Mouse (Mus musculus) CH12.LX (cell line): ENCODE measurements around the gene Ints4. TPM values are rescaled to one million over a fixed set of nuclear protein-coding genes. Genes with fewer than 3 reads are reported as not detected.

Source experiments
- DNase-seq: peaks from one replicate; pipeline ENCODE4 v3.0.0-alpha.2; 2013; ENCODE audit errors: extremely low read depth
- H3K27ac ChIP-seq: 2 replicates; pipeline ENCODE4 v1.5.1; 2012; ENCODE audit warnings: low read depth, mild to moderate bottlenecking, control low read depth, moderate library complexity; ENCODE audit not compliant: insufficient read depth
- H3K27me3 ChIP-seq: replicated peaks from 2 replicates; pipeline ENCODE3; 2012; ENCODE audit warnings: inconsistent platforms
- H3K36me3 ChIP-seq, 2 experiments: replicated peaks in 1 of 2; 2 replicates each; pipeline versions ENCODE3 to v1.6.1; 2012; ENCODE audit warnings: inconsistent platforms in 1 of 2, low read length in 1 of 2, mild to moderate bottlenecking in 1 of 2, mixed read lengths in 1 of 2, moderate library complexity in 1 of 2; ENCODE audit not compliant: control insufficient read depth in 1 of 2, insufficient read depth in 1 of 2
- H3K4me1 ChIP-seq, 2 experiments: 2 replicates each; pipeline ENCODE4 v1.6.1; 2012; ENCODE audit warnings: inconsistent platforms in 1 of 2, moderate library complexity in 1 of 2; ENCODE audit not compliant: insufficient read depth in 2 of 2, control insufficient read depth in 1 of 2
- H3K4me2 ChIP-seq: 2 replicates; pipeline ENCODE4 v1.6.1; 2012; ENCODE audit warnings: low read depth, mild to moderate bottlenecking, control low read depth; ENCODE audit not compliant: poor library complexity, insufficient read depth, severe bottlenecking
- H3K4me3 ChIP-seq, 3 experiments: fragments of 150-350 bp in 1 of 3; sonication (generic) in 1 of 3; replicated peaks in 1 of 3; 2 replicates each; pipeline versions ENCODE3 to v1.5.1; 2011 to 2012; ENCODE audit warnings: low read depth in 2 of 3, low read length in 2 of 3, mild to moderate bottlenecking in 2 of 3, moderate library complexity in 2 of 3, control low read depth in 1 of 3, improper control_type of control experiment in 1 of 3, inconsistent platforms in 1 of 3, mixed read lengths in 1 of 3; ENCODE audit not compliant: poor library complexity in 1 of 3
- H3K79me2 ChIP-seq: replicated peaks from 2 replicates; pipeline ENCODE4 v1.6.1; 2012; ENCODE audit warnings: mild to moderate bottlenecking, moderate library complexity; ENCODE audit not compliant: control insufficient read depth, poor library complexity, insufficient read depth, severe bottlenecking; ENCODE audit errors: extremely low read depth
- H3K9ac ChIP-seq: 2 replicates; pipeline ENCODE4 v1.6.1; 2012; ENCODE audit warnings: low read depth, mild to moderate bottlenecking, control low read depth, moderate library complexity; ENCODE audit not compliant: insufficient read depth
- H3K9me3 ChIP-seq: replicated peaks from 2 replicates; pipeline ENCODE3; 2012; ENCODE audit warnings: low read length, inconsistent platforms, mixed read lengths
- CHD1 ChIP-seq: IDR thresholded peaks from 2 replicates; pipeline ENCODE4 v1.6.1; 2012; ENCODE audit warnings: low read depth, low read length, improper control_type of control experiment, inconsistent platforms
- CHD2 ChIP-seq: IDR thresholded peaks from 2 replicates; pipeline ENCODE4 v1.6.1; 2011; ENCODE audit warnings: low read length, improper control_type of control experiment
- E2F4 ChIP-seq: IDR thresholded peaks from 2 replicates; pipeline ENCODE4 v1.6.1; 2011; ENCODE audit warnings: low read depth, low read length, improper control_type of control experiment; ENCODE audit not compliant: insufficient replicate concordance
- ELF1 ChIP-seq: IDR thresholded peaks from 2 replicates; pipeline ENCODE4 v1.6.1; 2014; ENCODE audit warnings: low read depth, mild to moderate bottlenecking, inconsistent platforms, low read length, improper control_type of control experiment
- EP300 ChIP-seq: IDR thresholded peaks from 2 replicates; pipeline ENCODE4 v1.6.1; 2011; ENCODE audit warnings: low read length, improper control_type of control experiment
- GABPA ChIP-seq: IDR thresholded peaks from 2 replicates; pipeline ENCODE4 v1.6.1; 2012; ENCODE audit warnings: low read depth, low read length, improper control_type of control experiment, inconsistent platforms; ENCODE audit not compliant: insufficient replicate concordance
- HCFC1 ChIP-seq: IDR thresholded peaks from 2 replicates; pipeline ENCODE4 v1.6.1; 2012; ENCODE audit warnings: low read depth, mild to moderate bottlenecking, inconsistent platforms, low read length, improper control_type of control experiment
- JUN ChIP-seq: IDR thresholded peaks from 2 replicates; pipeline ENCODE4 v1.6.1; 2011; ENCODE audit warnings: low read depth, mild to moderate bottlenecking, low read length, improper control_type of control experiment, moderate library complexity; ENCODE audit not compliant: insufficient read depth
- JUND ChIP-seq: conservative IDR thresholded peaks from 2 replicates; pipeline ENCODE4 v1.6.1; 2011; ENCODE audit warnings: low read depth, low read length, improper control_type of control experiment
- MAFK ChIP-seq: IDR thresholded peaks from 2 replicates; pipeline ENCODE4 v1.6.1; 2011; ENCODE audit warnings: low read length, improper control_type of control experiment; ENCODE audit not compliant: insufficient replicate concordance
- MXI1 ChIP-seq: IDR thresholded peaks from 2 replicates; pipeline ENCODE4 v1.6.1; 2011; ENCODE audit warnings: mild to moderate bottlenecking, low read depth, low read length, improper control_type of control experiment
- NELFE ChIP-seq: IDR thresholded peaks from 2 replicates; pipeline ENCODE4 v1.6.1; 2011; ENCODE audit warnings: low read depth, low read length, improper control_type of control experiment
- NRF1 ChIP-seq: IDR thresholded peaks from 2 replicates; pipeline ENCODE4 v1.6.1; 2014; ENCODE audit warnings: low read depth, mild to moderate bottlenecking, inconsistent platforms, low read length, improper control_type of control experiment, moderate library complexity
- POLR2AphosphoS2 ChIP-seq: IDR thresholded peaks from 2 replicates; pipeline ENCODE4 v1.6.1; 2011; ENCODE audit warnings: low read depth, low read length, improper control_type of control experiment
- RAD21 ChIP-seq: IDR thresholded peaks from 2 replicates; pipeline ENCODE4 v1.6.1; 2011; ENCODE audit warnings: low read depth, mild to moderate bottlenecking, low read length, improper control_type of control experiment, moderate library complexity
- TBP ChIP-seq: conservative IDR thresholded peaks from 2 replicates; pipeline ENCODE4 v1.6.1; 2011; ENCODE audit warnings: low read depth, low read length, improper control_type of control experiment
- TCF12 ChIP-seq: IDR thresholded peaks from 2 replicates; pipeline ENCODE4 v1.6.1; 2014; ENCODE audit warnings: low read depth, mild to moderate bottlenecking, inconsistent platforms, low read length, improper control_type of control experiment
- USF1 ChIP-seq: IDR thresholded peaks from 2 replicates; pipeline ENCODE4 v1.6.1; 2014; ENCODE audit warnings: low read depth, mild to moderate bottlenecking, inconsistent platforms, low read length, improper control_type of control experiment
- USF2 ChIP-seq: conservative IDR thresholded peaks from 2 replicates; pipeline ENCODE4 v1.6.1; 2011; ENCODE audit warnings: low read depth, low read length, improper control_type of control experiment
- ZKSCAN1 ChIP-seq: IDR thresholded peaks from 2 replicates; pipeline ENCODE4 v1.6.1; 2012; ENCODE audit warnings: low read depth, inconsistent platforms, low read length, improper control_type of control experiment, borderline replicate concordance
- ZNF384 ChIP-seq: IDR thresholded peaks from 2 replicates; pipeline ENCODE4 v1.6.1; 2012; ENCODE audit warnings: low read depth, low read length, improper control_type of control experiment, inconsistent platforms
- dilution Hi-C: fragments of 300-500 bp; cut with MboI; formaldehyde crosslinking; loops from 2 replicates; pipeline ENCODE4 v1.14.3; 2020; ENCODE audit warnings: low sequenced_read_pairs; ENCODE audit not compliant: extremely low pct_unique_long_range_greater_than_20kb, extremely low pct_ligation_motif_present
- in situ Hi-C: fragments of 300-500 bp; cut with MboI; formaldehyde crosslinking; loops from 3 replicates; pipeline ENCODE4 v1.14.3; 2019; ENCODE audit warnings: low sequenced_read_pairs, low pct_ligation_motif_present, low pct_unique_long_range_greater_than_20kb, mixed read lengths
- polyA plus RNA-seq: library from polyadenylated mRNA; unstranded; fragments of >175 nt; gene quantifications from 2 replicates; pipeline ENCODE4 v1.2.1, GENCODE M21; 2012; ENCODE audit warnings: low read depth; ENCODE audit not compliant: insufficient read length
- total RNA-seq, 2 experiments: library from RNA; depleted of rRNA; stranded (reverse); fragments of 300-350 nt in 1 of 2; fragments of >200 nt in 1 of 2; gene quantifications; 2 replicates each; pipeline ENCODE4 v1.2.3; 2012 to 2014

Gene Ints4
- total and polyA plus RNA-seq, 3 experiments, result 46.6 to 77.2 (median 67.9) TPM

- TF ChIP-seq TCF12, result no peak
Observed at GRCm38 (mm10) chr7:97535531-97535930, 54.8 kb downstream of the Ints4 start (continued).

DNA sequence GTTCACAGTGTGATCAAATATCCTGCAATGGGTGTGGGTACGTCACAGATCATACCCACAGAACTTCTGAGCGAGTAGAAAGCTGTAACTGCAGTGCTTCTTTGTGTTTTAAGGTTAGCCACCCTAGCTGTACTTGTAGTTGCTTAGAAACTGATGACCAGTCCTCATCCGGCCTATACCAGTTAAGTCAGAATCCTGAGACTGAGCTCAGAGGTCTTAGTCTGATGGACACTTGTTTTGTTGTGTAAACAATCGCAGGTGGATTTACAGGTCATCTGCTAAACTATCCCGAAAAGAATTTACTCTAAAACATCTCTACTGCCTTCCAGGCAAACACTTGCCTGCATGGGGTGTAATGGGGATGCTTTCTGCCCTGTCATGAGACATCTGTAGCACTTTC lies 55.8 kb downstream of the Ints4 start:
- no peaks in the 10 kb centered on the region for H3K79me2 ChIP-seq

GRCm38 (mm10) chr7:97546462-97546861 lies 65.7 kb downstream of the Ints4 start:
- H3K36me3 ChIP-seq, result peaks cover 6 to 25% of the 10 kb centered on the region in 2 experiments
- H3K4me1 ChIP-seq, result no peaks in the 10 kb centered on the region
- dilution Hi-C loops (no loop called here), in situ Hi-C loops (no loop called here)
- no peak overlapping the region for H3K27ac ChIP-seq
- TF ChIP-seq NELFE (no peak), E2F4 (no peak), CHD1 (no peak), ZNF384 (no peak), USF1 (no peak), USF2 (no peak), EP300 (no peak), MAFK (no peak), CHD2 (no peak), POLR2AphosphoS2 (no peak), GABPA (no peak), ELF1 (no peak), NRF1 (no peak)
- no peak overlapping the region for H3K4me3 ChIP-seq
- H3K79me2 ChIP-seq, result no peaks in the 10 kb centered on the region
- H3K27me3 ChIP-seq, result no peaks in the 10 kb centered on the region
- no peak overlapping the region for H3K4me2 ChIP-seq
- no peak overlapping the region for H3K9ac ChIP-seq
- no peaks in the 10 kb centered on the region for H3K9me3 ChIP-seq
- no peak for DNase-seq

More for the DNA sequence above, 55.8 kb downstream of the Ints4 start:
- Histone ChIP-seq H3K4me2 (no peak overlapping the region), H3K36me3 (peaks cover 60 to 95% of the 10 kb centered on the region in 2 experiments), H3K4me3 (no peak overlapping the region), H3K9ac (no peak overlapping the region), H3K4me1 (no peaks in the 10 kb centered on the region), H3K9me3 (no peaks in the 10 kb centered on the region), H3K27ac (no peak overlapping the region), H3K27me3 (no peaks in the 10 kb centered on the region)
- no peak for TF ChIP-seq TBP
- TF ChIP-seq EP300, result no peak
- TF ChIP-seq CHD2, result no peak
- no peak for TF ChIP-seq TCF12
- no peak for TF ChIP-seq USF1
- no peak for TF ChIP-seq POLR2AphosphoS2
- TF ChIP-seq ELF1, result no peak
- TF ChIP-seq JUN, result no peak
- TF ChIP-seq HCFC1, result no peak
- TF ChIP-seq JUND, result no peak
- TF ChIP-seq RAD21, result no peak
- no peak for TF ChIP-seq CHD1
- TF ChIP-seq ZKSCAN1, result no peak
- no peak for TF ChIP-seq USF2
- no peak for TF ChIP-seq MXI1
- in situ Hi-C loops (no loop called here), dilution Hi-C loops (no loop called here)
- no peak for DNase-seq
